Mouse (Mus musculus) thymus, adult 2 months (tissue): Measurements from ENCODE around the gene Rad17. TPM values are rescaled to one million over a fixed set of nuclear protein-coding genes. Genes with fewer than 3 reads are reported as not detected.

Source experiments
- DNase-seq: peaks from one replicate; pipeline ENCODE4 v3.0.0; 2021
- H3K27ac ChIP-seq: fragments of 200-500 bp; 2 replicates; pipeline ENCODE4 v1.5.1; 2012; ENCODE audit warnings: low read length, control low read depth; ENCODE audit not compliant: control insufficient read depth, insufficient read depth
- H3K27me3 ChIP-seq: fragments of 200-500 bp; 2 replicates; pipeline ENCODE4 v1.6.1; 2012; ENCODE audit warnings: mild to moderate bottlenecking, low read length, moderate library complexity, mixed read lengths; ENCODE audit not compliant: control insufficient read depth, insufficient read depth
- H3K36me3 ChIP-seq: fragments of 200-500 bp; 2 replicates; pipeline ENCODE4 v1.6.1; 2012; ENCODE audit warnings: mild to moderate bottlenecking, low read length, moderate library complexity; ENCODE audit not compliant: control insufficient read depth, insufficient read depth
- H3K4me1 ChIP-seq: fragments of 200-500 bp; replicated peaks from 2 replicates; pipeline ENCODE4 v1.6.1; 2012; ENCODE audit warnings: low read length; ENCODE audit not compliant: control insufficient read depth, insufficient read depth
- H3K4me3 ChIP-seq: fragments of 200-500 bp; 2 replicates; pipeline ENCODE4 v1.5.1; 2012; ENCODE audit warnings: mild to moderate bottlenecking, low read length, control low read depth, moderate library complexity; ENCODE audit not compliant: control insufficient read depth, insufficient read depth
- CTCF ChIP-seq: fragments of 200-500 bp; IDR thresholded peaks from 2 replicates; pipeline ENCODE4 v1.5.1; 2012; ENCODE audit warnings: mild to moderate bottlenecking, control low read depth, low read length, moderate library complexity, borderline replicate concordance; ENCODE audit not compliant: control insufficient read depth, poor library complexity, insufficient read depth; ENCODE audit errors: extremely low read depth
- POLR2A ChIP-seq: fragments of 200-500 bp; IDR thresholded peaks from 2 replicates; pipeline ENCODE4 v1.6.1; 2012; ENCODE audit warnings: mild to moderate bottlenecking, low read length, control low read depth, moderate library complexity; ENCODE audit not compliant: control insufficient read depth, poor library complexity, insufficient read depth; ENCODE audit errors: extremely low read depth
- WGBS: fragments of 180-500 bp; shearing (Covaris S2); methylation state at CpG from one replicate; pipeline ENCODE4 v1.1.7; 2018; 5-methylcytosine and 5-hydroxymethylcytosine counted together
- polyA plus RNA-seq: library from polyadenylated mRNA; depleted of rRNA; stranded (reverse); fragments of >200 nt; gene quantifications from 2 replicates; pipeline ENCODE4 v1.2.3, GENCODE M21; 2012

Gene Rad17
- polyA plus RNA-seq, 1 experiment, result 6.3 TPM

DNA sequence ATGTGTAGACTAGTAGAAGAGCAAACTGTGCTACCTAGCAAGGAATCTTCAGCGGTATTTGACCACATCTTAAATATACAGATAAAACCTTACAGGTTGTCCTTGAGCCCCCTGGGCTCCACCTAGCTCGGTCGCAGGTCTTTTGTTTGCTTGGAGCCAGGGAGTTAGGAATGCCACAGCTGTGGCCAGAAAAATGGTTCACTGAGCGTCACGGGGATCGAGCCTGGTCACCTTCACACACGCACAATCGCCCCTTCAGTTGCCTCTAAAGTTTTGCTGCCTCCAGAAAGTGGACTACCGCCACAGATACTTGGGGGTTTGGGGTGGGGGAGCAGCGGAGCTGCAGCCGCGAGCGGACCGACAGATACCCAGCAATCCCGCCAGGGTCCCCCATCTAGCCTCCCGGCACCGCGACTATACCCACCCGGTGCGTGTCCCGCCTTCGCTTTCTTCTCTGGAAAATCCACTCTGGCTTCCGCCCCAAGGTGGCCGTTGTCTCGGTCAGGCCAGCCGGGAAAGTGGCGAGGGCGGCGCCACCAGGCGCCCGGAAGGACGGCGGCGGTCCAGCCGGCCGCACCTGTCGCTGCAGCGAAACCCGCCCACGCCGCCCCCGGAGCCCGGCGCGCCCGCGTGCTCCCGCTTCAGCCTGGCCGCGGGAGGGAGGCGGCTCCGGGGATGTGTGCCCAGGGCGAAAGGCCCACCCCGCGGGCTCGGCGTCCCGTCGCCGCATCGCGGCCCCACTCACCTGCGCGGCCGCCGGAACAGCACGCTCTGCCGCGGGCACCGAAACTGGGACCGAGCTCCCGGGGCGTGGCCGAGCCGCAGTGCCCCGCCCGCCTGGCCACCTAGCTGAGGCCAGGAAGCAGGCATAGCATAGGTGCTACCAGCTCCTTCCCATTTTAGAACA, 34.4 kb downstream of the Rad17 start, which contains the start of gene Marveld2:
Marveld2 (minus strand) TSS at position 791 of the 907 bp plus-strand sequence.
- H3K36me3 ChIP-seq, result peaks cover 16% of the 10 kb centered on the region
- TF ChIP-seq CTCF (no peak), POLR2A (no peak)
- WGBS, result 6% methylated on average over 77 of the region's 77 CpGs
- H3K27me3 ChIP-seq, result peaks cover 3% of the 10 kb centered on the region; the same call in 1 of the 2 replicates
- H3K4me3 ChIP-seq, result peak within 1 kb of the TSS; percentile 49
- no peak within 1 kb of the TSS for H3K27ac ChIP-seq
- peak; percentile 36 for DNase-seq
- 0 out of 2 replicates have a peak, but pooled peaks cover 4% of the 10 kb centered on the region for H3K4me1 ChIP-seq

- WGBS, result 82% methylated on average over 2 of the region's 2 CpGs
- Histone ChIP-seq H3K36me3 (no peaks in the 10 kb centered on the region; the same call in 1 of the 2 replicates), H3K4me1 (0 out of 2 replicates have a peak, but pooled peaks cover 4% of the 10 kb centered on the region), H3K27me3 (peaks cover 3% of the 10 kb centered on the region; the same call in 1 of the 2 replicates), H3K27ac (no peak overlapping the region), H3K4me3 (no peak overlapping the region)
- TF ChIP-seq CTCF (no peak), POLR2A (no peak)
- no peak for DNase-seq
These were observed 37.9 kb downstream of the Rad17 start for GRCm38 (mm10) chr13:100612903-100613302.

GRCm38 (mm10) chr13:100612251-100612650, 38.6 kb downstream of the Rad17 start:
- DNase-seq, result no peak
- peaks cover 3% of the 10 kb centered on the region; the same call in 1 of the 2 replicates for H3K27me3 ChIP-seq
- WGBS, result 98% methylated on average over 10 of the region's 10 CpGs
- no peak overlapping the region for H3K27ac ChIP-seq
- H3K4me3 ChIP-seq, result no peak overlapping the region
- no peaks in the 10 kb centered on the region; the same call in 1 of the 2 replicates for H3K36me3 ChIP-seq
- no peak for TF ChIP-seq POLR2A
- no peak for TF ChIP-seq CTCF
- H3K4me1 ChIP-seq, result 0 out of 2 replicates have a peak, but pooled peaks cover 4% of the 10 kb centered on the region

DNA sequence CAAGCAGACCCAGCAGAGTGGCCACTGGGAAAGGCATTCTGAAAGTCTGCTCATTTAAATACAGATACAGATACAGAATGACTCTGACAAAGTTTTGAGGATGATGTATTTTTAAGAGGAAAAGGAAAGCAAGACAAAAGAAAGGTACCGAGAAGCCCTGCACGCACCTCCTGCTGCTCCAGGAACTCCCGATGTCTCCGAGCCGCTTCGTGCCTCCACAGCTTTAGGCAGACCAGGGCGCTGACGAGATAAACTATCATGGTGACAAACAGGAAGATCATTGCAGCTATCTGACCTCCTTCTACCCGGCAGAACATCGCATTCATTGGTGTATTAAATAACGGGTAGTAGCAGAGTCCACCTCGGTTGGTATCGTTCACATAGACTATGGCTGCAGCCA, 39.6 kb downstream of the Rad17 start:
- 98% methylated on average over 13 of the region's 13 CpGs for WGBS
- Histone ChIP-seq H3K27me3 (peaks cover 2% of the 10 kb centered on the region; the same call in 1 of the 2 replicates), H3K4me3 (no peak overlapping the region)

GRCm38 (mm10) chr13:100607756-100608155, 43.1 kb downstream of the Rad17 start:
- H3K4me3 ChIP-seq, result no peak overlapping the region
- H3K36me3 ChIP-seq, result no peaks in the 10 kb centered on the region
- TF ChIP-seq POLR2A, result no peak
- TF ChIP-seq CTCF, result no peak
- H3K4me1 ChIP-seq, result no peaks in the 10 kb centered on the region
- H3K27me3 ChIP-seq, result no peaks in the 10 kb centered on the region
- no peak for DNase-seq
- no peak overlapping the region for H3K27ac ChIP-seq
- 92% methylated on average over 8 of the region's 8 CpGs for WGBS

More for the DNA sequence above, 39.6 kb downstream of the Rad17 start:
- H3K4me1 ChIP-seq, result 0 out of 2 replicates have a peak, but pooled peaks cover 1% of the 10 kb centered on the region
- H3K36me3 ChIP-seq, result no peaks in the 10 kb centered on the region
- no peak for TF ChIP-seq POLR2A
- TF ChIP-seq CTCF, result no peak
- no peak for DNase-seq
- no peak overlapping the region for H3K27ac ChIP-seq

DNA sequence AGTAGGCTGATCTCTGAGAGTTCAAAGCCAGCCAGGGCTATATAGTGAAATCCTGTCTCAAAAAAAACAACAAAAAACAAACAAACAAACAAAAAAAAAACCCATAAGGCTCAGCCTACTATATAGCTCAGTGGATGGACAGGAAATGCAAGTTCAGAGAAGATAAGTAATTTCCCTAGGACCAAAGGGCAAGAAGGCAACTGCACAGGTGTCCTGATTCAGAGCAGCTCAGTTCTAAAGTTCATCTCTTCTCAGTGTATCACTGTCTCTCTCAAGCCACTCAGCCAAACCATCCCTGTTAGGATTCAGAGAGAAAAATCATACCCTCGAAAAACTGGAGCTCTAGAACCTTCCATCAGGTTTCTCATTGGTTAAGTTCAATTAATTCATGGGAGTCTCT, 45.0 kb downstream of the Rad17 start:
- Histone ChIP-seq H3K36me3 (no peaks in the 10 kb centered on the region), H3K27me3 (no peaks in the 10 kb centered on the region), H3K4me3 (no peak overlapping the region), H3K27ac (no peak overlapping the region), H3K4me1 (no peaks in the 10 kb centered on the region)
- WGBS, result 80% methylated on average over 1 of the region's 1 CpGs
- no peak for TF ChIP-seq CTCF
- no peak for TF ChIP-seq POLR2A
- DNase-seq, result no peak
